Mouse (Mus musculus) embryonic fibroblast, embryonic 13.5 days (primary cell): ENCODE measurements at regions not wholly inside any gene's neighbourhood (a gene's known extent, or its start where the extent isn't known, plus 50 kb on each side); places are given as distances from the start of the nearest gene placed in this dataset.

Experiments used
- CTCF ChIP-seq: IDR thresholded peaks from 2 replicates; pipeline ENCODE4 v1.5.1; 2011; ENCODE audit warnings: mild to moderate bottlenecking, control low read depth, low read length, moderate library complexity, borderline replicate concordance; ENCODE audit not compliant: insufficient read depth
- POLR2A ChIP-seq: IDR thresholded peaks from 2 replicates; pipeline ENCODE4 v1.6.1; 2011; ENCODE audit warnings: low read depth, mild to moderate bottlenecking, control low read depth, low read length, moderate library complexity

DNA sequence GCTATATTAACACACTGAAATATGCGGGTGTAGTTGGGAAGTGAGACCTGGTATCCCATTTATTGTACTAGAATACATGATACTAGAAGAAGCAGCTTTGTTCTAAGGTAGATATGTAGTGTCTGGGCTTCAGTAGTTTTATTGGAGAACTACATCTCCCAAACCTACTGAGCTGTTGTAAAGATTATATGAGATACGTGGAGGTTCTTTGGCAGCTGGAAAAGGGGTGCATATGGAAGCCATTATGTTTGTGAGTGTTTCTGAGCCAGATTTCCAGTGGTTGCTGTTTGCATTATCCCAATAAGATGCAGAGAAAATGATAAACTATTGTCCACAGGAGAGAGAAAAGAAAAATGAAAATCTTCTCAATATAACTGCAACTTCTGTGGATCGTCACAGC lies 171.1 kb upstream of the Ccdc54 start:
- TF ChIP-seq CTCF = no peak
- TF ChIP-seq POLR2A = no peak
